Mouse (Mus musculus) ES-Bruce4 (cell line): ENCODE data around the gene Grb2. TPM values are rescaled to one million over a fixed set of nuclear protein-coding genes. Genes with fewer than 3 reads are reported as not detected.
A peak's percentile ranks its signal among the peaks of the same experiment; 100 is the strongest.

Experiments
- H3K27ac ChIP-seq: 2 replicates; pipeline ENCODE4 v1.5.1; 2012; ENCODE audit warnings: low read length, inconsistent platforms; ENCODE audit not compliant: insufficient read depth
- H3K27me3 ChIP-seq: 2 replicates; pipeline ENCODE4 v1.6.1; 2012; ENCODE audit warnings: mild to moderate bottlenecking, low read length, inconsistent platforms; ENCODE audit not compliant: control insufficient read depth, poor library complexity, insufficient read depth, severe bottlenecking
- H3K36me3 ChIP-seq: 2 replicates; pipeline ENCODE4 v1.6.1; 2012; ENCODE audit warnings: inconsistent platforms, mild to moderate bottlenecking, low read length, moderate library complexity; ENCODE audit not compliant: control insufficient read depth, poor library complexity, insufficient read depth, severe bottlenecking
- H3K4me1 ChIP-seq: one replicate; pipeline ENCODE4 v1.8.1; 2011; ENCODE audit warnings: low read length; ENCODE audit not compliant: control insufficient read depth, insufficient read depth
- H3K4me3 ChIP-seq: 2 replicates; pipeline ENCODE4 v1.5.1; 2011; ENCODE audit warnings: low read depth, mild to moderate bottlenecking, low read length
- H3K9ac ChIP-seq: 2 replicates; pipeline ENCODE4 v1.6.1; 2012; ENCODE audit warnings: low read depth, mild to moderate bottlenecking, inconsistent platforms; ENCODE audit not compliant: poor library complexity, severe bottlenecking
- H3K9me3 ChIP-seq: replicated peaks from 2 replicates; pipeline ENCODE4 v1.6.1; 2012; ENCODE audit warnings: mild to moderate bottlenecking, low read length, inconsistent platforms; ENCODE audit not compliant: control insufficient read depth, poor library complexity, insufficient read depth, severe bottlenecking
- CTCF ChIP-seq: IDR thresholded peaks from one replicate; pipeline ENCODE4 v1.8.1; 2011; ENCODE audit warnings: low read depth, low read length
- EP300 ChIP-seq: IDR thresholded peaks from 2 replicates; pipeline ENCODE4 v1.6.1; 2011; ENCODE audit warnings: low read depth, low read length; ENCODE audit not compliant: insufficient read depth
- POLR2A ChIP-seq: IDR thresholded peaks from one replicate; pipeline ENCODE4 v1.8.1; 2011; ENCODE audit warnings: low read length; ENCODE audit not compliant: insufficient read depth
- polyA plus RNA-seq: library from polyadenylated mRNA; stranded (reverse); fragments of >200 nt; gene quantifications from 2 replicates; pipeline ENCODE4 v1.2.4, GENCODE M21; 2011; ENCODE audit warnings: low read depth; ENCODE audit not compliant: missing spikeins, insufficient read depth, insufficient read length

The Grb2 gene
- polyA plus RNA-seq, 1 experiment = 75.0 TPM

GRCm38 (mm10) chr11:115644308-115644707, 64.1 kb downstream of the Grb2 start:
- Histone ChIP-seq H3K4me3 (no peak overlapping the region), H3K27ac (no peak overlapping the region), H3K36me3 (no peaks in the 10 kb centered on the region), H3K4me1 (peaks cover 14% of the 10 kb centered on the region), H3K9me3 (no peaks in the 10 kb centered on the region), H3K27me3 (no peaks in the 10 kb centered on the region), H3K9ac (no peak overlapping the region)
- no peak for TF ChIP-seq EP300
- no peak for TF ChIP-seq CTCF
- no peak for TF ChIP-seq POLR2A

- Histone ChIP-seq H3K27me3 (no peaks in the 10 kb centered on the region), H3K9ac (no peak overlapping the region), H3K9me3 (no peaks in the 10 kb centered on the region), H3K27ac (peak overlapping the region; percentile 9), H3K36me3 (no peaks in the 10 kb centered on the region), H3K4me3 (no peak overlapping the region), H3K4me1 (peaks cover 18% of the 10 kb centered on the region)
- TF ChIP-seq EP300 = no peak
- no peak for TF ChIP-seq CTCF
- TF ChIP-seq POLR2A = no peak
Observed at GRCm38 (mm10) chr11:115643265-115643664, 65.1 kb downstream of the Grb2 start.

- TF ChIP-seq CTCF = no peak
- Histone ChIP-seq H3K9ac (no peak overlapping the region), H3K27ac (peak overlapping the region; percentile 9), H3K4me3 (no peak overlapping the region), H3K36me3 (no peaks in the 10 kb centered on the region), H3K4me1 (peaks cover 18% of the 10 kb centered on the region), H3K27me3 (no peaks in the 10 kb centered on the region), H3K9me3 (no peaks in the 10 kb centered on the region)
Observed at GRCm38 (mm10) chr11:115642705-115643104, 65.7 kb downstream of the Grb2 start.

GRCm38 (mm10) chr11:115641664-115642036, 66.7 kb downstream of the Grb2 start:
- no peaks in the 10 kb centered on the region for H3K27me3 ChIP-seq
- TF ChIP-seq POLR2A (no peak), CTCF (no peak), EP300 (no peak)
- no peaks in the 10 kb centered on the region for H3K9me3 ChIP-seq
- peak overlapping the region; percentile 47 for H3K27ac ChIP-seq
- no peak overlapping the region for H3K4me3 ChIP-seq
- peaks cover 18% of the 10 kb centered on the region for H3K4me1 ChIP-seq
- no peaks in the 10 kb centered on the region for H3K36me3 ChIP-seq
- H3K9ac ChIP-seq = no peak overlapping the region

- H3K9ac ChIP-seq = no peak overlapping the region
Observed at GRCm38 (mm10) chr11:115640978-115641663, 67.3 kb downstream of the Grb2 start.

GRCm38 (mm10) chr11:115640311-115640828, 68.0 kb downstream of the Grb2 start:
- no peak overlapping the region for H3K9ac ChIP-seq
- no peaks in the 10 kb centered on the region for H3K36me3 ChIP-seq
- peaks cover 18% of the 10 kb centered on the region for H3K4me1 ChIP-seq
- no peak overlapping the region for H3K27ac ChIP-seq
- H3K9me3 ChIP-seq = no peaks in the 10 kb centered on the region
- no peak for TF ChIP-seq POLR2A
- TF ChIP-seq EP300 = no peak
- TF ChIP-seq CTCF = no peak
- no peak overlapping the region for H3K4me3 ChIP-seq
- no peaks in the 10 kb centered on the region for H3K27me3 ChIP-seq

More at GRCm38 (mm10) chr11:115640978-115641663, 67.3 kb downstream of the Grb2 start:
- no peak overlapping the region; the same call in 1 of the 2 replicates for H3K4me3 ChIP-seq
- TF ChIP-seq EP300 (peak; percentile 90), POLR2A (no peak), CTCF (no peak)
- peaks cover 18% of the 10 kb centered on the region for H3K4me1 ChIP-seq
- H3K36me3 ChIP-seq = no peaks in the 10 kb centered on the region
- no peaks in the 10 kb centered on the region for H3K9me3 ChIP-seq
- no peaks in the 10 kb centered on the region for H3K27me3 ChIP-seq
- H3K27ac ChIP-seq = peak overlapping the region; percentile 47
